Mouse (Mus musculus): Measurements from ENCODE around the gene Sorcs2.
"Not testable (repeated sequence)": the region's sequence is repeated elsewhere in the genome, so short reads cannot be mapped to it uniquely, and the experiment has no call there.

The Sorcs2 gene

GRCm38 (mm10) chr5:36397837-36398282 lies at the start of gene Sorcs2:
Sorcs2 (minus strand) TSS chr5:36398139.
- peak; percentile 78 for DNase-seq

GRCm38 (mm10) chr5:36446166-36446890 lies 48.4 kb upstream of the Sorcs2 start:
- no peak for DNase-seq

- no peak for DNase-seq
Observed at GRCm38 (mm10) chr5:36445028-36445427, 47.1 kb upstream of the Sorcs2 start.

DNA sequence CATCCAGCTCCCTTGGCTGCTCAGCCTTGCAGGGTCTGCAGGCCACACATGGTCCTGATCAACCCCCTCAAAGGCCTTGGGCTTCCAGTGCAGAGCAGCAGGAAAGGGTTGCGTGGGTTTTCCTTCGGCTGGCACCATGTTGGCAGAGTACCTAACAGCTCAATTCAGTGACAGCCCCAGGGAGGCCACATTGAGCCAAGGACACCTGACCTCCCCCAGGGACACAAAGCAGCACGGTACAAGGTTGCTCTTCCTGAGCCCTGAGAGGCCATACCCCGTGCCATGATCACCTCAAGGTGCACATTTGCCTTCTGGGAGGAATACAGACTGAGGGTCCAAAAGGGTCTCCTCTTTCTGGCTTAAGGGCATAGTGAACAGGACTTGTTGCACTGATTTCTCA lies 46.7 kb upstream of the Sorcs2 start:
- DNase-seq: no peak

- DNase-seq: no peak
Observed at GRCm38 (mm10) chr5:36440741-36441140, 42.8 kb upstream of the Sorcs2 start.

- no peak for DNase-seq
Observed at GRCm38 (mm10) chr5:36436858-36437257, 38.9 kb upstream of the Sorcs2 start.

- DNase-seq: no peak
Observed at GRCm38 (mm10) chr5:36434398-36434967, 36.5 kb upstream of the Sorcs2 start.

DNA sequence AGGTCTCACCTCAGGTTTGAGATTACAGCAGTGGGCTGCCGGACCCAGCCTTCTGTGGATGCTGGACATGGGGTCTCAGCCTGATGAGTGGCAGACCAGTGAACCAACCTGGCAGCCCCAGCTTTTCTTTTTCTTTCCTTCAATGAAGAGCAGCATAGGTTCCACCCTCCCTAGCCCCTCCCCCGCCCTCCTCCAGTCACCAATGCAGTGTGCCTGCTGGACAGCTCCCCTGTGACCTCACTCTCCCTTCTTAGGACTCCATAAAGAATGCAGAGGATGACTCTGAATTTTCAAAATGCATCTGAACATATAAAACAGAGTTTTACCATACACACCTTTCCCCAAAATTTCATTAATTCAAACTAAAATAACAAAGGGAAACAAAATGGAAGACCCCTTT lies 33.8 kb upstream of the Sorcs2 start:
- DNase-seq: no peak

GRCm38 (mm10) chr5:36429551-36429950 lies 31.6 kb upstream of the Sorcs2 start:
- no peak for DNase-seq

DNA sequence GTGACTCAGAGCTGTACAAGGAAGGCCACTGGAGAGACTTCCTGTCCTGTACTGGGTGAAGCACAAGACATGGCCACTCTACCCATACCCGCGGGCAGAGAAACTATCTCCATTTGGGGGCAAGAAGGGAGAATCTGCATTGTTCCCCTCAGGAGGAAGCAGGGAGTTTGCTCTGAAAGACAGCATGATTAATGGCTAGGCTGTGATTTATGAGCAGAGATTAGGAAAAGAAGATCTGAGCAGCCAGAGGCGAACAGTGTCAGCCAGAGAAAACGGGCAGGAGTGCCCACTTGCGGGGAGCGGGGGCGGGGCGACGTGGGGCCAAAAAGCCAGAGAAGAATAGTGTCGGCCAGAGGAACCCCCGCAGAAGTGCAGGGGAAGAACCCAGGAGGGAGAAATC lies 29.9 kb upstream of the Sorcs2 start:
- no peak for DNase-seq

GRCm38 (mm10) chr5:36426404-36426803 lies 28.5 kb upstream of the Sorcs2 start:
- peak; percentile 78 for DNase-seq

GRCm38 (mm10) chr5:36424676-36425075 lies 26.7 kb upstream of the Sorcs2 start:
- no peak for DNase-seq

DNA sequence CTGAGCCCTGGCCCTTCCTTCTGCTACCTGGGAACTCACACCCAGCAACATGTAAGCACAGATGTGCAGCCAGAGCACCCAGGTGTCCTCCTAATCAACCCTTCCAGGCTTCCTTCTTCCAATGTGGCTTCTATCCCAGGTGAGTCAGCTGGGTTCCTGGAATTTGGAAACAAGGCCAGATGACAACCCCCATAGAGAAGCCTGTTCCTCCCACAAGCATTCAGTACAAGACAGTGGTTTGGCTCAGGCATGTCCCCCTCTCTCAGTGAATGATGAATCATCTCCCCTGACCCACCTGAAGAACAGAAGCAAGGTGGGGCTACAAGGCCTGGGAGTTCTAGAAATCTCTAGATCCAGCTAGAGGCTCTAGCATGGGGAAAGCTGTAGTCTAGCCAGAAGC lies 24.8 kb upstream of the Sorcs2 start:
- no peak for DNase-seq

DNA sequence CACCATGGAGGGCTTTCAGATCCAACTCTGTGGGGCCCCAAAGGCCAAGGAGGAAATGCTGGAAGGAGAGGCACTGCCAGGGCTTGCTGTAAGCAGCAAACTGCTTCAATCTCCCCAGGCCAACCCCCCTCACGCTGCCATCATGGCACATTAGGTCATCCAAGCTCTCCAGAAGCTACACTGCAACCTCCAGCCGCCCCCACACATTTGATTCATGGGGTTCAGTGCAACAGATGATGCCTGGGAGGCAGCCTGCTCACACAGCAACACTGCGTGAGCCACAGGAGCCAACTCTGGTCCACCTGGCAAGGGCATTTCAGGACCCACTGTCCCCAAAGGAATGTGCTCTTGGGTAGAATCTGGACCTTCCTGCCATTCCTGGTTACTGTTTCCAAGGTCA lies 21.9 kb upstream of the Sorcs2 start:
- DNase-seq: peak; percentile 65

DNA sequence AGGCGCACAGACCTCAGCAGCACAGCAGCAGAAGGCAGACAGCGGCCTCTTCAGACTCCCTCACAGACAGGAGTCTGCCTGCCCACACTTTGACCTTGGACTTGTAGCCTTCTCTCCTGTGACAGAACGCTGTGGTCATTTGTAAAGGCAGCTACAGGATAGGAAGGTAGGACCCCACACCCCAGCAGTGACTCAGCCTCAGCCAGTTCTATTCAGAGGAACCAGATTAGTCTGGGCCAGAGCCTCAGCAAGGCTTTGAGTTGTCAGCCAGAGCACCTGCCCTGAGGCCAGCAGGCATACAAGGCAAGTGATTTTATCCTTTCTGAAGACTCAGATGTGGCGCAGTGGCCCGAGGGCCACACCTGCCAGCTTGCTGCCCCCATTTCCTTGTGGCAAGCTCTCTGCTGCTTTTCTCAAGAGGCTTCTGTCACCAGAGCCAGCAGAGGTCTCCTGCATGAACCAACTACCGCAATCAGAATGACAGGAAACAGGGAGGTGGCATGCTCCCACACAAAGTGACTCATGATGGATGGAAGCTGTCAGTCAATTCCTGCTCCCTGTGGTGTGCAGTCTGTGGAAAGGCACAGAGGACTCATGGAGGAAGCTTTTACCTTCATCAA lies 16.9 kb upstream of the Sorcs2 start:
- DNase-seq: peak; percentile 64

DNA sequence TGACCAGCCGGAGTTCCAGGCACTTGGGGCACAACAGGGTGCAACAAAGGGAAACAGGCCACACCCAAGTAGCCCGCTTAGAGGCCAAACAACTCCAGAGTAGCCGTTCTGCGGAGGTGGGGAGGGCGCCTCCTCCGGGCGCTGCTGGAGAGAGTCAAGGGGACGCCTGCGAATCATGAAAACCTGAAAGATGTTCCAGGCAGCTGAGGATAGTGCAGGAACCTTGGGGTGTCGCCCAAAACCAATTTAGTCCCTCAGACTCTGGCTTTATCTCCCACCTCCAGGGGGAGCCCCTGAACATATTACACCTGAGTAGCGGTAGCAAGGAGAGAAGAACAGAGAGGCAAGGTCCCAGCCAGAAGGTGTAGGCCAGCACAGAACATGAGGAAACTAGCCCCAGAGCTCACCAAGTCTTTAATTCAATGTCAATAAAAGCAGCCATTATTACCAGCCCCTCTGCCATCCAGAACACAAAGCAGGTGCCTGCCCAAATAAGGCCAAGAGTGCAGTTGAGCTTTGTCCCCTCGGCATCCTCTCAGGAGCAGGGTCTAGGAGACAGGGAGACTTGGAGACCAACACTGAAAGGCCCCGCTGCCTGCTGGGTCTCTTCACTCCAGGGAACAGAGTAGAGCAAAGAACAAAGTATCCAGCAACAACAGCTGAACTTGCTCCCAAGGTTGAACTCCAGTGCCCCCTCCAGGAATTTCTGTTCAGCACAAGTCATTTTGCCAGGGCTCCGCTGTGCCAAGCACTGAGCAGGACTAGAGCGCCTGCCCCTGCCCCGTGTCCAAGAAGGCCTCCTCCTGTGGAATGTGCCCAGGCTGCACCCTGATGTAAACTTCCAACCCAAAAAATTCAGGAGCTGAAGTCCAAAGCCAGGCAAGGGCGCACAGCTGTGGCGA lies 775 bp upstream of the Sorcs2 start:
- no peak for DNase-seq

GRCm38 (mm10) chr5:36397384-36397759 lies 567 bp downstream of the Sorcs2 start:
- no peak for DNase-seq

DNA sequence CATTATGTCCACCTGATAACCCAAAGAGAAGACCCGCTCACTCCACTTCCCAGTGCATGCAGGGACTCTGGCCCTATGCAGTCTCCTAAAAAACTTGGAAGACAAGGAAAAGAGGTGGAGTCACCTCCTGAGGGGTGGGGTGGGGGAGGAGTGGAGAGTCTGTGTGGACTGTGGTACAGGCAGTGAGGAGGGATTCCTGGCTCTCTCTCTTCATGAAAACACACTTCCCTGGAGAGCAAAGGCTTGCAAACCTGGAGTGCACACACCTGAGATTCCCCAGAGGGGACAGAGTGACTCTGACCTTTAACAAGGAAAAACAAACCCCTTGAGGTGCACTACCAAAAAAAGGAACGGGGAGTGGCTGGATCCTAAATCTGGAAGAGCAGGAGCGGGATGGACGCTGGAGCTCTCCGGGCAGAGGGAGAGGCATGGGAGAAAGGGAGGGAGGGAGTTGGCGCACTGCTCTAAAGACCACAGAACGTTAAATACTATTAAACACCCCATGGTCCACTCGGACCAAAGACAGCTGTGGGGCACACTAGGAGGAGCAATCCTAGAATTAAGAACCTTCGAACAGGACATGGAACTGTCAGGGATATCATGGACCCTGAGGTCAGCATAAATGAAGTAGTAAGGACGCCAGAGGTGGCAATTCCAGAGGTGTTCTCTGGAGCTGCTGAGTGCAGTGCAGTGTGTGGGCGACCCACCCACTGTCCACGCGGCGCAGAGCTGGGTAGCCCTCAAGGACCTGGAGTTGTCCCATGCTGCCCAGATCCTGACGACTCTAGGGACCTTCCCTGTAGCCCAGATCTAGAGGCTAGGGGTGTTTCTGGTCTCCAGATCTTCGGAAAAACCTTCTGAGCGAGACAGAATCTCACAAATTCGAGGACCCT lies 1.2 kb downstream of the Sorcs2 start:
- no peak for DNase-seq

DNA sequence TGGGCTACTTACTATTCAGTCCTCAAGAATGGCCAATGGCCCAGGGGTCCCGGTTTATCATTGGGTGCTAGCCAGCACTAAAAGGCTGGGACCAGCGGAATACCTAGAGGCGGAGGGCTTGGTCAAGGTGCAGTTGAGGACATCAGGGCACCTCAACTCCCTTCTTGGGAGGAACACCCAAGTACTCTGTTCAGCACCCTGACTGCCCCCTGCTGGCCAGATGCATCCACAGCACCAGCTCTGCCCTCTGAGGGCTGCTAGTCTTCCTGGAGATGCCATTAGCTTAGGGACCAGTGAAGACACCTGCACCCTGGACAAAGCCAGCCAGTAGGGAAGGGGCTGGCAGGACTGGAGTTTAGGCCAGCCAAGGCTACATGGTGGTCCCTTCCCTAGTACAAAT lies 1.9 kb downstream of the Sorcs2 start:
- DNase-seq: peak; percentile 68

DNA sequence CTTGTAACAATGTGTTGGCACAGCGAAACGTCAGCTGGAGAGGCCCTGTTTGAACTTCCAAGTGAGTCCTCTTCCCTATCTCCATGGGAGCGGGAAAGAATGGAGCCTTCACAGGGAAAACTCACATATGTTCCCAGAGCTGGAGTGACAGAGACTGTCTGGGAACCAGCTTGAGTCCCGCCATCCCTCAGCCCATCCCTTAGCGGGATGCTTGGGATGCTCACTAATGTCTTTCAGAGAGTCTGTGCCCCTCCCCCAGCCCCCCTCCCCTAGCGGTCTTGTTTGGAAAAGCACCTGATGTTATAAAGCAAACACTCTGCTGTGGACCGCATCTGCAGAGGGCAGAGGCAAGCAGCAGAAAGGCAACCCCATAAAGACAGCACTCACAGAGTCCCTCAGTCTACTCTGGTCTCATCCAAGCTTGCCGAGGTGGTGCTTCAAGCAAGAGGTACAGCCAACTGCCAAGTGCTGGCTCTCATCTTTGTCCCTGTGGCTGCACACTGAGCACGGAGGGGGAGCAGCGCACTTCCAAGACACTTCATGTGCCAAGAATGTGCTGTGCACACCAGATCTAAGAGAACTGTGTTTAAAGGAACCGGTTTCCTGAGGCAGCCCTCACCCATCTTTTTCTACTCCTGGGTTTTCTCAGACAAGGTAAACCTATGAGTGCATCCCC lies 3.0 kb downstream of the Sorcs2 start:
- DNase-seq: no peak

GRCm38 (mm10) chr5:36391751-36392150 lies 6.2 kb downstream of the Sorcs2 start:
- no peak for DNase-seq

DNA sequence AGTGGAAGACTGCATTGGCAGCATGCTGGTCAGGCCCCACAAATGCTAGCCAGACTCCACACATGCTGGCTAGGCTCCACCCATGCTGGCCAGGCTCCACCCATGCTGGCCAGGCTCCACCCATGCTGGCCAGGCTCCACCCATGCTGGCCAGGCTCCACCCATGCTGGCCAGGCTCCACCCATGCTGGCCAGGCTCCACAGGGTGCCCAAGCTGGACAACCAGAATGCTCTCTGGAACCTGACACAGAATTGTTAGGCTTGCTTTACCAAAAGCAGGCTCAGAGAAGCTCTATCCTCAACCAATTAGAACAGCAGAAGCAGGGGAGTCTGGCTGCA lies 7.4 kb downstream of the Sorcs2 start:
- not testable (repeated sequence) for DNase-seq
